ENCODE assay signal across 23 mouse cellular contexts in genomic region chr16:23958938-23959337, GRCm38 (mm10). TPM values are rescaled to one million over a fixed set of nuclear protein-coding genes. Genes with fewer than 3 reads are reported as not detected.
"Had no signal": no experiment of that assay in that cellular context is flagged by ENCODE, and none has a peak within 500 bp of the region (broad histone marks: within the 10 kb centered on the region; RNA-seq: fewer than 3 reads in every experiment).

No protein-coding gene starts in this region.

- H3K9me3 ChIP-seq: lung, embryonic 15.5 days; midbrain, embryonic 13.5 days; midbrain, embryonic 15.5 days; neural tube, embryonic 12.5 days; stomach, embryonic 15.5 days had no signal

- H3K36me3 ChIP-seq: lung, embryonic 15.5 days; midbrain, embryonic 13.5 days; midbrain, embryonic 15.5 days; neural tube, embryonic 12.5 days; stomach, embryonic 15.5 days had no signal

- H3K4me1 ChIP-seq: lung, embryonic 15.5 days; megakaryocyte, embryonic 14.5 days; neural tube, embryonic 12.5 days; stomach, embryonic 15.5 days had no signal

- H3K27me3 ChIP-seq: lung, embryonic 15.5 days; megakaryocyte, embryonic 14.5 days; midbrain, embryonic 13.5 days; midbrain, embryonic 15.5 days; neural tube, embryonic 12.5 days; stomach, embryonic 15.5 days had no signal

- DNase-seq: liver, postnatal 0 days; lung, adult 2 months; lung, postnatal 4 days; right cerebral cortex, postnatal 14 days; thymus, adult 2 months; thymus, postnatal 25 days; thymus, postnatal 4 days had no signal

- H3K4me3 ChIP-seq: lung, embryonic 15.5 days; megakaryocyte, embryonic 14.5 days; midbrain, embryonic 13.5 days; midbrain, embryonic 15.5 days; neural tube, embryonic 12.5 days; stomach, embryonic 15.5 days had no signal

- ATAC-seq: liver, postnatal 0 days; lung, postnatal 0 days; midbrain, embryonic 13.5 days; midbrain, embryonic 15.5 days had no signal

- H3K27ac ChIP-seq: lung, embryonic 15.5 days; midbrain, embryonic 13.5 days; midbrain, embryonic 15.5 days; neural tube, embryonic 12.5 days; stomach, embryonic 15.5 days; stomach, postnatal 0 days had no signal

RNA-seq across cellular contexts. Expression of gene Rtp2, which starts 26.7 kb away (rescaled TPM):
- total RNA-seq: monocyte, adult 5-6 weeks; neutrophil, adult 5-6 weeks had no signal
- polyA plus RNA-seq: liver, postnatal 0 days; lung, adult 2 months; lung, embryonic 15.5 days; lung, postnatal 0 days; midbrain, embryonic 11.5 days; midbrain, embryonic 13.5 days; neural tube, embryonic 12.5 days; neural tube, embryonic 14.5 days; spleen, adult 2 months; stomach, embryonic 15.5 days; stomach, postnatal 0 days; thymus, adult 2 months; urinary bladder, adult 2 months had no signal

RNA-seq across cellular contexts. Expression of gene Gm37419, which starts 29.3 kb away (rescaled TPM):
- total RNA-seq: midbrain, postnatal 0 days; monocyte, adult 5-6 weeks; neutrophil, adult 5-6 weeks had no signal
- polyA plus RNA-seq: liver, postnatal 0 days; lung, adult 2 months; lung, embryonic 15.5 days; lung, postnatal 0 days; midbrain, embryonic 11.5 days; midbrain, embryonic 13.5 days; midbrain, embryonic 15.5 days; midbrain, postnatal 0 days; neural tube, embryonic 12.5 days; neural tube, embryonic 14.5 days; spleen, adult 2 months; stomach, embryonic 15.5 days; stomach, postnatal 0 days; testis, adult 2 months; thymus, adult 2 months; urinary bladder, adult 2 months had no signal
